Mouse (Mus musculus): Measurements from ENCODE around the gene Slc9a2. TPM values are rescaled to one million over a fixed set of nuclear protein-coding genes. Genes with fewer than 3 reads are reported as not detected.
A peak's percentile ranks its signal among the peaks of the same experiment; 100 is the strongest.

Slc9a2 gene
- polyA plus RNA-seq, 1 experiment, result 2.3 TPM

- no peak for DNase-seq
- H3K4me3 ChIP-seq (replicated peaks; ENCODE audit: extremely low read depth, low read depth, low read length), result no peak overlapping the region
- WGBS, result 67% methylated on average over 6 of the region's 6 CpGs
- no peak for TF ChIP-seq CTCF (IDR thresholded peaks at IDR 0.05; ENCODE audit: insufficient read depth, low read length)
- no peak for TF ChIP-seq POLR2A (IDR thresholded peaks at IDR 0.05; ENCODE audit: borderline replicate concordance, extremely low read depth, low read depth, low read length)
- no peaks in the 10 kb centered on the region for H3K4me1 ChIP-seq (ENCODE audit: control insufficient read depth, insufficient read depth, low read length)
Measured at GRCm38 (mm10) chr1:40759751-40760445, 79.5 kb downstream of the Slc9a2 start.

DNA sequence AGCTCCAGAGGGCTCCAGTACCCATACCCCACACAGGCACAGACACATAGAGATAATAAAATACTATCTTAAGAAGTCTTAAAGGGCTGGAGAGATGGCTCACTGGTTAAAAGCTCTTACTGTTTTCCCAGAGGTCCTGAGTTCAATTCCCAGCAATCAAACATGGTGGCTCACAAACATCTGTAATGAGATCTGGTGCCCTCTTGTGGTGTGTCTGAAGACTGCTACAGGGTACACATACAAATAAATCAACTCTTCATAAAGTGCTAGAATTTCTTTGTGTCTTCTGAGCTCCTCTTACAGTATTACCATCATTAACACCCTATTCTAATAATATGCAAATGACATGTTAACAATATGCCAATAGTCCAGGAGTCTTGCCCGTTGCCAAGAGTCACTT lies 83.7 kb downstream of the Slc9a2 start:
- no peaks in the 10 kb centered on the region for H3K4me1 ChIP-seq (ENCODE audit: control insufficient read depth, insufficient read depth, low read length)
- no peak overlapping the region for H3K4me3 ChIP-seq (replicated peaks; ENCODE audit: extremely low read depth, low read depth, low read length)
- TF ChIP-seq CTCF (IDR thresholded peaks at IDR 0.05; ENCODE audit: insufficient read depth, low read length) (no peak), POLR2A (IDR thresholded peaks at IDR 0.05; ENCODE audit: borderline replicate concordance, extremely low read depth, low read depth, low read length) (no peak)
- DNase-seq, result no peak
- 83% methylated on average over 1 of the region's 1 CpGs for WGBS

- no peak for TF ChIP-seq CTCF (IDR thresholded peaks at IDR 0.05; ENCODE audit: insufficient read depth, low read length)
- TF ChIP-seq POLR2A (IDR thresholded peaks at IDR 0.05; ENCODE audit: borderline replicate concordance, extremely low read depth, low read depth, low read length), result no peak
- 86% methylated on average over 15 of the region's 15 CpGs for WGBS
- no peak for DNase-seq
- Histone ChIP-seq H3K4me3 (replicated peaks; ENCODE audit: extremely low read depth, low read depth, low read length) (no peak overlapping the region), H3K4me1 (ENCODE audit: control insufficient read depth, insufficient read depth, low read length) (no peaks in the 10 kb centered on the region)
Measured at GRCm38 (mm10) chr1:40764701-40765275, 84.4 kb downstream of the Slc9a2 start.

- WGBS, result 85% methylated on average over 12 of the region's 12 CpGs
- no peak overlapping the region for H3K4me3 ChIP-seq (replicated peaks; ENCODE audit: extremely low read depth, low read depth, low read length)
- DNase-seq, result no peak
- TF ChIP-seq POLR2A (IDR thresholded peaks at IDR 0.05; ENCODE audit: borderline replicate concordance, extremely low read depth, low read depth, low read length), result no peak
- no peak for TF ChIP-seq CTCF (IDR thresholded peaks at IDR 0.05; ENCODE audit: insufficient read depth, low read length)
- H3K4me1 ChIP-seq (ENCODE audit: control insufficient read depth, insufficient read depth, low read length), result no peaks in the 10 kb centered on the region
Measured at GRCm38 (mm10) chr1:40765521-40765920, 85.1 kb downstream of the Slc9a2 start.

DNA sequence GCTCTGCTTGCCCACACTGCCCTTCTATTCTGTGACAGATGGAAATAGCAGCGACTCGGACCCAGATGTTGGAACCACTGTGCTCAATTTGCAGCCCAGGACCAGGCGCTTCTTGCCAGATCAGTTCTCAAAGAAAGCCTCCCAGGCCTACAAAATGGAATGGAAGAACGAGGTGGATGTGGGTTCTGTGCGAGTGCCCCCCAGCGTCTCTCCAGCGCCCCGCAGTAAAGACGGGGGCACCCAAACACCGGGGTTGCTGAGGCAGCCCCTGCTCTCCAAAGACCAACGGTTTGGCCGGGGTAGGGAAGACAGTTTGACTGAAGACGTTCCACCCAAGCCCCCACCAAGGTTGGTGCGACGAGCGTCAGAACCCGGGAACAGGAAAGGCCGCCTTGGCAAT lies 87.2 kb downstream of the Slc9a2 start:
- no peak for DNase-seq
- H3K4me3 ChIP-seq (replicated peaks; ENCODE audit: extremely low read depth, low read depth, low read length), result no peak overlapping the region
- no peaks in the 10 kb centered on the region for H3K4me1 ChIP-seq (ENCODE audit: control insufficient read depth, insufficient read depth, low read length)
- TF ChIP-seq CTCF (IDR thresholded peaks at IDR 0.05; ENCODE audit: insufficient read depth, low read length), result no peak
- TF ChIP-seq POLR2A (IDR thresholded peaks at IDR 0.05; ENCODE audit: borderline replicate concordance, extremely low read depth, low read depth, low read length), result no peak
- 86% methylated on average over 18 of the region's 18 CpGs for WGBS

DNA sequence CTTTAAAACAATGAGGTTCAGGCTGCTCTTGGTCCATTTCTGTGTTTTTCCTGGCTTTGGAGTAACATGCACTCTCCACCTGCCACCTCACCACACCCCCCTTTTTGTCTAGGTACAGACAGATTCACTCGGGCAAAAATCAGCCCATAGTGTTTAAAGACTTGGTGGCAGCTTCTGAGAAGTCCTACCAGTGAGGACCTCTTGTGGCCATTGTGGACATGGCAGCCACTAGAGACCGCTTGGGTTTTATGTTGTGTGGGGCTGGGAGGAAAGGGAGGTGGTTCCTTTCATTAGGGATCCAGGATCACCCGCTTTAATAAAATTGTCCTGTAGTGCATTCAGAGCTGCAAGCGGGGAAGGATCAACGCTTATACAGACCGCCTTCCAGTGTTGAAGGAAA lies 88.2 kb downstream of the Slc9a2 start:
- DNase-seq, result peak; percentile 17
- 31% methylated on average over 6 of the region's 6 CpGs for WGBS
- H3K4me1 ChIP-seq (ENCODE audit: control insufficient read depth, insufficient read depth, low read length), result no peaks in the 10 kb centered on the region
- no peak overlapping the region for H3K4me3 ChIP-seq (replicated peaks; ENCODE audit: extremely low read depth, low read depth, low read length)
- TF ChIP-seq CTCF (IDR thresholded peaks at IDR 0.05; ENCODE audit: insufficient read depth, low read length) (peak; percentile 34), POLR2A (IDR thresholded peaks at IDR 0.05; ENCODE audit: borderline replicate concordance, extremely low read depth, low read depth, low read length) (no peak)

- Histone ChIP-seq H3K4me3 (replicated peaks; ENCODE audit: extremely low read depth, low read depth, low read length) (no peak overlapping the region), H3K4me1 (ENCODE audit: control insufficient read depth, insufficient read depth, low read length) (no peaks in the 10 kb centered on the region)
- TF ChIP-seq POLR2A (IDR thresholded peaks at IDR 0.05; ENCODE audit: borderline replicate concordance, extremely low read depth, low read depth, low read length) (no peak), CTCF (IDR thresholded peaks at IDR 0.05; ENCODE audit: insufficient read depth, low read length) (no peak)
- no peak for DNase-seq
- WGBS, result 78% methylated on average over 4 of the region's 4 CpGs
Measured at GRCm38 (mm10) chr1:40769331-40769894, 89.0 kb downstream of the Slc9a2 start.

DNA sequence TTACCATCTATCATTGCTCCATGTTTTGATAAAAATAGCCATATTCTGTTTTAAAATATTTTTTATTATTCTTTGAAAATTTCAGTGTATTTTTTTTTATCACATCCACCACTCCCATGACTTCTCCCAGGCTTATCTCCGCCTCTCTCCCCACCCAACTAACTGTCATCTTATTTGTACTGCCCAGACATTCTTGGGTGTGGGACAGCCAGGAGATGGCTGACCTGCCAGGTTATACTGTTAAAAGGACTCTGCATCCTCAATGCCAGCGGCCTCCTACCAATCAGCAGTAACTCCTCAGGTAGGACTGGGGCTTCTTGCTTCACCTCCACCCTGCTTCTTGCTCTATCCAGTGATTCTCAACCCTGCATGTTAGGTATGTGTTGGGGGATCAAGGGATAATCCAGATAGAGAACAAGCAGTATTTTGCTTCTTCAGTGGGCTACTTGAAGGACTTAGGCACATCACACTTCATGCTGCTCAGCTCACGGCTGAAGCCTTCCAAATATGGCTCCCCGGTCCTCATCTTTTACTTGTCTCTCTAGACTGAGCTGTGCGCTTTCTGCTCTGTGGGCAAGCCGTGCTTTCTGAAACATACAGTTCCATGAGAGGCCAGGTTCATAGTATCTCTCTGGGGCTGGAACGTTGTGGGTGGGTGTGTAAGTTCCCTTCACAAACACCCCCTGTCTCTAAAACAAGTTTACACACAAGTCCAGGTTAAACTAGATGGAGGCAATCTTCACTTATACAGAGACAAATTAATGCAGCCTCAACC lies 91.0 kb downstream of the Slc9a2 start:
- WGBS, result 85% methylated on average over 7 of the region's 7 CpGs
- H3K4me3 ChIP-seq (replicated peaks; ENCODE audit: extremely low read depth, low read depth, low read length), result no peak overlapping the region
- no peaks in the 10 kb centered on the region for H3K4me1 ChIP-seq (ENCODE audit: control insufficient read depth, insufficient read depth, low read length)
- TF ChIP-seq CTCF (IDR thresholded peaks at IDR 0.05; ENCODE audit: insufficient read depth, low read length) (no peak), POLR2A (IDR thresholded peaks at IDR 0.05; ENCODE audit: borderline replicate concordance, extremely low read depth, low read depth, low read length) (no peak)
- DNase-seq, result no peak

DNA sequence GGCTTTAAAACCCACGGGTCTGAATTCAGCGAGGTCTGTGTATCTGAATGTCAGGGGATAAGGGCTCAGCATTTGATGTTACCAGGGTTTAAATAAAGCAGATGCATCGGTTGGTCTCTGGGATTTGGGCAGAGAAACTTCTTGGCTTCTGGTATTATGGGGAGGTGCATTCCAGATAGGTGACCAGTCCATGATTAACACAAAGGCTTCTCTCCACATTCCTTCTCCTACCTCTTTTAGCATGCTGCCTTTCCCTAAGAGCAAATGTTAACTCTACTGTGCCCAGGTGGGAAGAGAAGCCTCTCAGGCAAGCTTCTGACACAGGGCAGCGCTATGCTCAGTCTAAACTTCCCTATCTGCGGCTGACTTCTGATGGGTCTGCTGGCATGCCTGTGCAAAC lies 92.9 kb downstream of the Slc9a2 start:
- TF ChIP-seq POLR2A (IDR thresholded peaks at IDR 0.05; ENCODE audit: borderline replicate concordance, extremely low read depth, low read depth, low read length) (no peak), CTCF (IDR thresholded peaks at IDR 0.05; ENCODE audit: insufficient read depth, low read length) (no peak)
- Histone ChIP-seq H3K4me3 (replicated peaks; ENCODE audit: extremely low read depth, low read depth, low read length) (no peak overlapping the region), H3K4me1 (ENCODE audit: control insufficient read depth, insufficient read depth, low read length) (no peaks in the 10 kb centered on the region)
- WGBS, result 81% methylated on average over 5 of the region's 5 CpGs
- DNase-seq, result no peak

Measured in lung, adult 2 months (tissue).